In genomic region chr6:99275381-99276296, GRCm38 (mm10) we compare ENCODE assay signal across 10 mouse cellular contexts.
DNase-seq lines count a peak whose midpoint lies in the region; ATAC-seq lines count a peak whose summit lies in the region.
"Had no signal": no experiment of that assay in that cellular context is flagged by ENCODE, and none has a peak within 500 bp of the region (broad histone marks: within the 10 kb centered on the region; RNA-seq: fewer than 3 reads in every experiment).

No protein-coding gene starts in this region.

- no peak for ATAC-seq in heart, embryonic 11.5 days (replicated peaks; ENCODE audit: insufficient number of reproducible peaks, low FRiP score, low TSS enrichment)
- 0 out of 2 replicates have a peak, but pooled peaks have one; percentile 51 for ATAC-seq in intestine, embryonic 14.5 days (replicated peaks; ENCODE audit: low FRiP score, low TSS enrichment, low read depth)
- no peak for ATAC-seq in liver, embryonic 13.5 days (ENCODE audit: low read depth)
- no peak for ATAC-seq in stomach, embryonic 14.5 days (ENCODE audit: insufficient number of reproducible peaks, insufficient read depth, low FRiP score, low read depth)
- no peak for ATAC-seq in forebrain, embryonic 13.5 days

- H3K27ac ChIP-seq in heart, embryonic 10.5 days = peak overlapping the region; percentile 36; the same call in 1 of the 2 replicates
- no peak overlapping the region for H3K27ac ChIP-seq in heart, embryonic 11.5 days (ENCODE audit: low read depth, low read length)
- peak overlapping the region; percentile 14; the same call in 1 of the 2 replicates for H3K27ac ChIP-seq in intestine, embryonic 14.5 days (ENCODE audit: low read depth)
- peak overlapping the region; percentile 29; the same call in 1 of the 2 replicates for H3K27ac ChIP-seq in liver, embryonic 13.5 days
- peak overlapping the region; percentile 55; the same call in 1 of the 2 replicates for H3K27ac ChIP-seq in stomach, embryonic 14.5 days (ENCODE audit: low read length)
- H3K27ac ChIP-seq in forebrain, embryonic 13.5 days = no peak overlapping the region

- no peaks in the 10 kb centered on the region for H3K36me3 ChIP-seq in heart, embryonic 10.5 days
- no peaks in the 10 kb centered on the region for H3K36me3 ChIP-seq in heart, embryonic 11.5 days (ENCODE audit: control insufficient read depth, insufficient read depth, low read length)
- no peaks in the 10 kb centered on the region for H3K36me3 ChIP-seq in intestine, embryonic 14.5 days (ENCODE audit: control insufficient read depth, insufficient read depth, low read length)
- H3K36me3 ChIP-seq in liver, embryonic 13.5 days = no peaks in the 10 kb centered on the region
- H3K36me3 ChIP-seq in stomach, embryonic 14.5 days (ENCODE audit: control insufficient read depth, insufficient read depth, low read length) = no peaks in the 10 kb centered on the region
- H3K36me3 ChIP-seq in forebrain, embryonic 13.5 days (ENCODE audit: poor library complexity, severe bottlenecking) = no peaks in the 10 kb centered on the region

- H3K9me3 ChIP-seq in heart, embryonic 10.5 days = no peaks in the 10 kb centered on the region
- H3K9me3 ChIP-seq in heart, embryonic 11.5 days (replicated peaks; ENCODE audit: control insufficient read depth, low read length) = no peaks in the 10 kb centered on the region
- no peaks in the 10 kb centered on the region for H3K9me3 ChIP-seq in intestine, embryonic 14.5 days (ENCODE audit: control insufficient read depth, low read length)
- no peaks in the 10 kb centered on the region for H3K9me3 ChIP-seq in liver, embryonic 13.5 days (replicated peaks)
- no peaks in the 10 kb centered on the region for H3K9me3 ChIP-seq in stomach, embryonic 14.5 days (ENCODE audit: control insufficient read depth, low read depth, low read length)
- H3K9me3 ChIP-seq in forebrain, embryonic 13.5 days (replicated peaks) = no peaks in the 10 kb centered on the region

- no peaks in the 10 kb centered on the region for H3K27me3 ChIP-seq in heart, embryonic 10.5 days (ENCODE audit: insufficient read depth, poor library complexity, severe bottlenecking)
- H3K27me3 ChIP-seq in heart, embryonic 11.5 days (ENCODE audit: control insufficient read depth, insufficient read depth, low read length) = no peaks in the 10 kb centered on the region
- no peaks in the 10 kb centered on the region for H3K27me3 ChIP-seq in intestine, embryonic 14.5 days (replicated peaks; ENCODE audit: control insufficient read depth, insufficient read depth, low read length)
- H3K27me3 ChIP-seq in liver, embryonic 13.5 days = no peaks in the 10 kb centered on the region
- no peaks in the 10 kb centered on the region for H3K27me3 ChIP-seq in stomach, embryonic 14.5 days (ENCODE audit: control insufficient read depth, insufficient read depth, low read length)
- no peaks in the 10 kb centered on the region for H3K27me3 ChIP-seq in forebrain, embryonic 13.5 days

- no peak overlapping the region for H3K9ac ChIP-seq in heart, embryonic 11.5 days (ENCODE audit: low read depth, low read length)
- H3K9ac ChIP-seq in intestine, embryonic 14.5 days (ENCODE audit: low read length) = peak overlapping the region; percentile 22; the same call in 1 of the 2 replicates
- H3K9ac ChIP-seq in liver, embryonic 13.5 days = no peak overlapping the region
- H3K9ac ChIP-seq in stomach, embryonic 14.5 days (replicated peaks; ENCODE audit: low read depth, low read length) = no peak overlapping the region
- no peak overlapping the region for H3K9ac ChIP-seq in forebrain, embryonic 13.5 days

- H3K4me1 ChIP-seq in heart, embryonic 10.5 days = peaks cover 19% of the 10 kb centered on the region
- H3K4me1 ChIP-seq in heart, embryonic 11.5 days (ENCODE audit: control insufficient read depth, insufficient read depth, low read length) = peaks cover 3% of the 10 kb centered on the region
- H3K4me1 ChIP-seq in intestine, embryonic 14.5 days (replicated peaks; ENCODE audit: control insufficient read depth, insufficient read depth, low read length) = peaks cover 18% of the 10 kb centered on the region
- H3K4me1 ChIP-seq in liver, embryonic 13.5 days (replicated peaks) = peaks cover 30% of the 10 kb centered on the region
- peaks cover 15% of the 10 kb centered on the region for H3K4me1 ChIP-seq in stomach, embryonic 14.5 days (ENCODE audit: control insufficient read depth, insufficient read depth, low read length)
- H3K4me1 ChIP-seq in forebrain, embryonic 13.5 days = peaks cover 9% of the 10 kb centered on the region

- H3K4me3 ChIP-seq in heart, embryonic 10.5 days = no peak overlapping the region
- no peak overlapping the region for H3K4me3 ChIP-seq in heart, embryonic 11.5 days (ENCODE audit: low read depth, low read length)
- peak overlapping the region; percentile 24 for H3K4me3 ChIP-seq in intestine, embryonic 14.5 days (ENCODE audit: low read depth, low read length)
- no peak overlapping the region for H3K4me3 ChIP-seq in liver, embryonic 13.5 days (replicated peaks)
- no peak overlapping the region for H3K4me3 ChIP-seq in stomach, embryonic 14.5 days (ENCODE audit: low read depth, low read length)
- H3K4me3 ChIP-seq in forebrain, embryonic 13.5 days = no peak overlapping the region

- H3K4me2 ChIP-seq in heart, embryonic 11.5 days = no peak overlapping the region
- H3K4me2 ChIP-seq in intestine, embryonic 14.5 days (ENCODE audit: low read length) = peak overlapping the region; percentile 40
- H3K4me2 ChIP-seq in liver, embryonic 13.5 days = no peak overlapping the region
- H3K4me2 ChIP-seq in stomach, embryonic 14.5 days (replicated peaks; ENCODE audit: low read depth, low read length) = peak overlapping the region; percentile 30
- H3K4me2 ChIP-seq in forebrain, embryonic 13.5 days = no peak overlapping the region

- DNase-seq in heart, embryonic 10.5 days (ENCODE audit: low spot score) = no peak
- DNase-seq in intestine, embryonic 14.5 days (ENCODE audit: low spot score) = no peak
- no peak for DNase-seq in liver, embryonic 13.5 days
- no peak for DNase-seq in adrenal gland, adult 8-10 months
- no peak for DNase-seq in cerebellum, adult 9-11 months
- DNase-seq: cerebellum, adult 11 months; heart, adult 11 months had no signal

- WGBS in heart, embryonic 10.5 days = 54% methylated on average over 21 of the region's 21 CpGs
- WGBS in heart, embryonic 11.5 days (ENCODE audit: insufficient replicate concordance) = 52% methylated on average over 21 of the region's 21 CpGs
- 20% methylated on average over 21 of the region's 21 CpGs for WGBS in intestine, embryonic 14.5 days
- WGBS in liver, embryonic 13.5 days (ENCODE audit: insufficient replicate concordance) = 57% methylated on average over 21 of the region's 21 CpGs
- 21% methylated on average over 21 of the region's 21 CpGs for whole genome bisulfite sequencing in stomach, embryonic 14.5 days
- 46% methylated on average over 21 of the region's 21 CpGs for WGBS in forebrain, embryonic 13.5 days

Comparison
In these comparisons a context has a peak if more than half of its experiments do, and no peak if none do; other contexts are left out.
1. H3K27ac ChIP-seq: peak in heart, embryonic 10.5 days (single experiment), intestine, embryonic 14.5 days (single experiment), liver, embryonic 13.5 days (single experiment) and stomach, embryonic 14.5 days (single experiment); none in heart, embryonic 11.5 days (single experiment) and forebrain, embryonic 13.5 days (single experiment).
2. H3K4me2 ChIP-seq: peak in intestine, embryonic 14.5 days (single experiment) and stomach, embryonic 14.5 days (single experiment); none in heart, embryonic 11.5 days (single experiment), liver, embryonic 13.5 days (single experiment) and forebrain, embryonic 13.5 days (single experiment).